Mouse (Mus musculus) olfactory bulb, adult 2 months (tissue): ENCODE results near the gene Saxo2. TPM values are rescaled to one million over a fixed set of nuclear protein-coding genes. Genes with fewer than 3 reads are reported as not detected.

Experiments used
- H3K27ac ChIP-seq: fragments of 200-500 bp; 2 replicates; pipeline ENCODE4 v1.5.1; 2012; ENCODE audit warnings: low read depth, low read length; ENCODE audit not compliant: insufficient read depth
- H3K4me1 ChIP-seq: fragments of 200-500 bp; 2 replicates; pipeline ENCODE4 v1.6.1; 2012; ENCODE audit warnings: low read length; ENCODE audit not compliant: control insufficient read depth, insufficient read depth
- H3K4me3 ChIP-seq: fragments of 200-500 bp; 2 replicates; pipeline ENCODE4 v1.5.1; 2012; ENCODE audit warnings: mild to moderate bottlenecking, low read depth, low read length, moderate library complexity; ENCODE audit not compliant: insufficient read depth
- CTCF ChIP-seq: fragments of 200-500 bp; IDR thresholded peaks from 2 replicates; pipeline ENCODE4 v1.5.1; 2012; ENCODE audit warnings: low read depth, mild to moderate bottlenecking, low read length, moderate library complexity; ENCODE audit not compliant: insufficient read depth
- POLR2A ChIP-seq: fragments of 200-500 bp; IDR thresholded peaks from 2 replicates; pipeline ENCODE4 v1.6.1; 2012; ENCODE audit warnings: mild to moderate bottlenecking, low read depth, low read length, moderate library complexity; ENCODE audit not compliant: insufficient read depth
- WGBS: fragments of 180-500 bp; shearing (Covaris S2); methylation state at CpG from one replicate; pipeline ENCODE4 v1.1.7; 2018; 5-methylcytosine and 5-hydroxymethylcytosine counted together
- polyA plus RNA-seq: library from polyadenylated mRNA; stranded (reverse); fragments of >200 nt; gene quantifications from 2 replicates; pipeline ENCODE4 v1.2.4, GENCODE M21; 2012; ENCODE audit warnings: low replicate concordance; ENCODE audit not compliant: missing spikeins, insufficient read depth, insufficient read length

Saxo2 gene
- polyA plus RNA-seq: not detected in 2 replicates

DNA sequence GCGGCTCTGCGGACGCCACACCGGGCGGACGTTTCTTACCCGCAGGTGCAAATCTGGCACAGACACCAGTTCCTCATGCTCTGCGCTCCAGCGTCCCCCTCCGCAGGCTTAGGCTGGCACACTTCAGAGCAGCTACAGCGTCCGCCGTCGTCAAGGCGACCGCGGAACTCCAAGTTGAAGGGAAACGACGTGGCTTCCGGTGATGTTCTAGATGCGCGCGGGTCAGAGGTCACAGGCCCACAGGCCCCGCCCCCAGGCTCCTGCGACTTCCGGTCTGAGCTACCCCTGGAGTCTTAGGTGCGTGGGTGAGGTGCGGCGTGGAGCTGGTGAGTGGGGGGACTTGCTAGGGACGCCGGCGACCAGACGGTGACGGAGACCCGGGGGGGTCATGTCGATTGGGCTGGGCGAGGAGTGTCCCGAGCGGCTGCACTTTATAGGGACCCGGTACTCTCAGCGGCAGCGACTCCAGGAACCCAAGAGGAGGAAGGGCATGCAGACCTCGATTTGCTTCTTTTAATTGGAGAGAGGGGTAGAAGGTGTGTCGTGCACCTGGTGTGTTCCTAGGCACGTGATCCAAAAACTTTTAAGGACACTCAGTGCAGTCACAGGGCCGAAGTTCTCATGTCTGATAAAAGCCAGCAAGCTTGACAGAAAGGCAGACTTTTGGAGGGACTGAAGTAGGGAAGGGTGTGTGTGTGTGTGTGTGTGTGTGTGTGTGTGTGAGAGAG lies at the start of gene Saxo2, which contains the start of gene Efl1:
Saxo2 (minus strand) TSS at position 176 of the 728 bp plus-strand sequence.
Efl1 (plus strand) TSS at position 262 of the 728 bp plus-strand sequence.
- TF ChIP-seq CTCF: no peak; the same call in 1 of the 2 replicates
- 0 out of 2 replicates have a peak, but pooled peaks have one; percentile 46 for TF ChIP-seq POLR2A
- Histone ChIP-seq H3K4me1 (peaks cover 7% of the 10 kb centered on the region; the same call in 1 of the 2 replicates), H3K27ac (no peak within 1 kb of the TSS), H3K4me3 (peak within 1 kb of the TSS; percentile 90)
- WGBS: under 1% methylated on average over 46 of the region's 46 CpGs

DNA sequence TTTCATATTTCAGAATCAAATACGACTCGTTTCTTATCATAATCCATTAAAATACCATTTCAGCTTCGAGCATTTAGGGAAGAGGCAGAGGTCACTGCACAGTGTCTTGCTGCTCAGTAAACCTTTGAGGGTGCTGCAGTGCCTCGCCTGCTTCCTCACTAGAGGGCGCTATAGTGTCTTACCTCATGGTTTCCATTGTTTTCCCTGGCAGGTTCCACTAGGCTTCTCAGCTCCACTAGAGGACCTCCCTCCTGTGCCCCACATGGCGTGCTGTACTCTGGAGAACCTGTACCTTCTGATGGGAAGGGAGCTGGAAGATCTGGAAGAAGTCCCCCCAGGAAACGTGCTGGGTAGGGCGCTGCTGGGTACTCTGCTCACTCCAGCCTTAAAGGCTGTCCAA lies 49.3 kb upstream of the Saxo2 start:
- WGBS: 83% methylated on average over 8 of the region's 8 CpGs
- Histone ChIP-seq H3K27ac (no peak overlapping the region), H3K4me1 (no peaks in the 10 kb centered on the region), H3K4me3 (no peak overlapping the region)
- TF ChIP-seq POLR2A (no peak), CTCF (no peak)

DNA sequence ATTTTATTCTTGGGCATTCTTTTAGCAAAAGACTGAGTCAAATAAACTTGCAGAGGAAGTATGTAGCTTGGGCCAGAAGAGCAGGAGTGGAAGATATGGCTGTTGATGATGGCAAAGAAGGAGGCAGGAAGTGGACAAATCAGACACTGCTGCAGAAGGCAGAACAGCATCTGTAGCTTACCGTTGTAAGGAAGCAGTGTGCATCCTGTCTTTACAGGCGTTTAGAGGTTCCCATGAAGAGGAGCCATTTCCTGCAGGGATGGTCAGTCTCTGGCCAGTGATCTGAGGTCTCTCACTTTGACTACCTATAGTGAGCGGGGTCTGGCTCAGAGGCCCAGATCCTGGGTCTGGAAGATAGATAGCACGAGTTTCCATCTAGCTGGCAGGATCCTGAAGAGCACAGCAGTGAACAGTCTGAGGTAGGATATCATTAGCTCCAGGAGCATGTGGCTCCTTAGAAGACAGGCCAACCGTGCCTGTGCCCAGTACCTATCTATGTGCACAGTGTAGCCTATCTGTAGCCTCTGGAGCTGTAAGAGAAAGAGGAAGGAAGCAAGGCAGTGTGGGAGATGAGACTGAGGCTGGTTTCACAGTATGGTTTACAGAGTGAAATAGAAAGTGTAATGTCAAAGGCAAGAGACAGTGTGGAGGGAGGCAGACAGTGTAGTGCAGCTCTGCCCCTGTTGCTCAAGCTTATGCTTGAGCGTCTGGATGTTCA lies 42.9 kb upstream of the Saxo2 start:
- H3K4me3 ChIP-seq: no peak overlapping the region
- H3K4me1 ChIP-seq: 0 out of 2 replicates have a peak, but pooled peaks cover 4% of the 10 kb centered on the region
- TF ChIP-seq POLR2A (no peak), CTCF (no peak)
- H3K27ac ChIP-seq: no peak overlapping the region
- WGBS: 91% methylated on average over 6 of the region's 6 CpGs

DNA sequence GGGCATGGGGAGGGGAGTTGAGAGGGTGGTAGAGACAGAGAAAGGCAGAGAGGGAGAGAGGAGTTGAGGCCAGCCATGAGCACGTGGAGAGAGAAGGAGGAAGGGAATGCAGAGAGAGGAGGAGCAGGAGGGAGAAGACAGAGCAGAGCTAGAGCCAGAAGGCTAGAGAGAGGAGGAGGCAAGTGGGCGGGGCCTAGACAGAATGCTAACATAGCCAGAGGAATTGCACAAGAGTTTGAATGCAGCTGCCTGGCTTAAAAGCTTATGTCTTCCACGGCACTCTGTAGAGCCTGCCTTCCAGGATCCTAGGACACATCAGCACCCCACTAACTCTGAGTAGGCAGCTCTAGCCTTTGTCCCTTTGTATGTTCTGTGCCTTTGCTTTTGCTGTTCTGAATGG lies 40.4 kb upstream of the Saxo2 start:
- WGBS: 34% methylated on average over 3 of the region's 3 CpGs
- H3K4me3 ChIP-seq: no peak overlapping the region
- no peak for TF ChIP-seq CTCF
- no peak overlapping the region for H3K27ac ChIP-seq
- H3K4me1 ChIP-seq: 0 out of 2 replicates have a peak, but pooled peaks cover 4% of the 10 kb centered on the region

DNA sequence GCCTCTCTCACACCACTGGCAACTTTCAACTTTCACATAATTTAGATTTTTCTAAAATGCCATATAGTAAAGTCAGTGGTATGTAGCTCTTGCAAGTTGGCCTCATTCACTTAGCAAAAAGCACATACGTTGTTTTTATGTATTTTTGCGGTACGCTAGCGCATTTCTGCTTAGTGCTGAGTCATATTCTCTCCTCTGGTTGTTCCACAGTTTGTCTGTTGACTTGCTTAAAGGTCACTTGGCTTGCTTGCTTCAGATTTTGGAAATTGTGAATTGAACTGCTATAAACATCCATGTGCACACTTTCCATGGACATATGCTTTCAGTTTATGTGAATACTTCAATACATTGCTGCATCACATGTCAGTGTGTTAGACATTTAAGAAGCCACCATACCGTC lies 31.6 kb upstream of the Saxo2 start:
- 85% methylated on average over 5 of the region's 5 CpGs for WGBS
- H3K4me1 ChIP-seq: no peaks in the 10 kb centered on the region
- H3K27ac ChIP-seq: no peak overlapping the region
- TF ChIP-seq CTCF: no peak
- no peak overlapping the region for H3K4me3 ChIP-seq

DNA sequence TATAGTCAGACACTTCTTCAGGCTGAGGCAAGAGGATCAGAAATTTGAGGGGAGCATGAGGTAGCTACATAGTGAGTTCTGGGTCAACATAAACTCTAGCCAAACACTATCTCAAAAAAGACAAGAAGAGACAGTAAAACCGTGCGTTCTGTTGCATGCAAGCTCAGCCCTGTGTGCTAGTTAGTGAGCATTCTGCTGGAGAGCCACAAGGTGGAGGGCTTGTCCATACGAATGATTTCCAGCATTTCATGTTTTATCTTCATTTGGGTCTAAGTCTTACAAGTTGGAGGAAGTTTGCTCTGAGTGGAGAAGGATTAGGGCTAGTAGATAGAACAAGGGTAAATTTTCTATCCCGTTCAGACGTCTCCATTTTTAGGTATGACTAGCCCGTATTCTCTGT lies 28.5 kb upstream of the Saxo2 start:
- H3K4me1 ChIP-seq: no peaks in the 10 kb centered on the region
- no peak overlapping the region for H3K27ac ChIP-seq
- no peak overlapping the region for H3K4me3 ChIP-seq
- WGBS: 85% methylated on average over 6 of the region's 6 CpGs
- TF ChIP-seq POLR2A (no peak), CTCF (no peak)

DNA sequence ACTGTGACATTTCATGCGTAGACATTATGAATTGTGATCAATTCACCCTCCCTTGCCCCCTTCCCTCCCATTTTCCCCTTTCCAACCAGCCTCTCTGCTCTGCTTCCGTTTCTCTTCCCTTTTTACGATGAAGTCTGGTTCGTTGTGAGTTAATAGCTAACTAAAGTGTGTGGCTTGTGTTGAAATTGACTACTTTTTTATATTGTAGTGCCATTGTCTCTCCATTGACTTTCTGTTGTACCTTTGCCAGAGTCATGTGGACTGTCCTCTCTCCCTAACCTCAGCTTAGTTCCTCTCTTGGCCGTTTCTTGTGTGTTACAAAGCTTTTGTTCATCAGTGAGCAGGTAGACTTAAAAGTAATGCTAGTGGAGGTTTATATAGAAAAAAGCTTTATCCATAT lies 27.7 kb upstream of the Saxo2 start:
- H3K4me1 ChIP-seq: no peaks in the 10 kb centered on the region
- TF ChIP-seq CTCF (no peak), POLR2A (no peak)
- WGBS: 83% methylated on average over 5 of the region's 5 CpGs
- no peak overlapping the region for H3K4me3 ChIP-seq
- no peak overlapping the region for H3K27ac ChIP-seq

DNA sequence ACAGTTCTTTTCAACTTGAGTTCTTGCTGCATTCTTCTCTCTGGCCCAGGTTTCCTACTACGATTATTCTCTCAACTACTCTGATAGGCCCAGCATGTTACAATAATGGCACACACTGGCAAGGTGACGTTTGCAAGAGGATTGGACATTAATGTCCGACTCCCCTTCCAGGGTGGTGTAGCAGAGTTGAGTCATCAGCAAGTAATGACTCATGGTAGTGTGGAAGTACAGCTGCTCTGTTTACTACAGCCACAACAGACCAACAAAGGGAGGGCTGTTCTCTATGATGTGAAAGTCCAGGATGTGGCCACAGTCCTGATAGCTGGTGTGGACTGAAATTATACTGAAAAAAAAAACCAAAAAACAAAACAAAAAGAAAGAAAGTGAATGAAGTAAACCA lies 16.3 kb upstream of the Saxo2 start:
- TF ChIP-seq POLR2A (no peak), CTCF (no peak)
- no peak overlapping the region for H3K27ac ChIP-seq
- 46% methylated on average over 3 of the region's 3 CpGs for WGBS
- no peak overlapping the region for H3K4me3 ChIP-seq
- no peaks in the 10 kb centered on the region for H3K4me1 ChIP-seq

DNA sequence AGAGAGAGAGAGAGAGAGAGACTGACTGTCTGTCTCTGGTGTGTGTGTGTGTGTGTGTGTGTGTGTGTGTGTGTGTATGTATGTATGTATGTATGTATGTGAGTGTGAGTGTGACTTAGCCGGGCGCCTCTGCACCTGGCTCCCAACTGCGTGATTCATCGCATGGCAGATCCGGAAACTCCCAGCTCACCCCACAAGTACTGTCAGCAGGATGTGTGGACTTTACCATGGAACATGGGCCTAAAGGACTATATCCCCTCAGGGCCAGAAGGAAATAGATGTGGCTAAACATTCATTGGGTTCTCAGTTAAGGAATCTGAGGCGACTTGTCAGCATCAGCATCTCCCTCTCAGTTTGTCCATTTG lies 735 bp upstream of the Saxo2 start:
- H3K27ac ChIP-seq: no peak overlapping the region
- peak overlapping the region; percentile 90 for H3K4me3 ChIP-seq
- TF ChIP-seq POLR2A (no peak), CTCF (no peak)
- H3K4me1 ChIP-seq: peaks cover 7% of the 10 kb centered on the region; the same call in 1 of the 2 replicates
- 6% methylated on average over 6 of the region's 6 CpGs for WGBS
